31 mouse cellular contexts compared by ENCODE assay signal in the genomic region with DNA sequence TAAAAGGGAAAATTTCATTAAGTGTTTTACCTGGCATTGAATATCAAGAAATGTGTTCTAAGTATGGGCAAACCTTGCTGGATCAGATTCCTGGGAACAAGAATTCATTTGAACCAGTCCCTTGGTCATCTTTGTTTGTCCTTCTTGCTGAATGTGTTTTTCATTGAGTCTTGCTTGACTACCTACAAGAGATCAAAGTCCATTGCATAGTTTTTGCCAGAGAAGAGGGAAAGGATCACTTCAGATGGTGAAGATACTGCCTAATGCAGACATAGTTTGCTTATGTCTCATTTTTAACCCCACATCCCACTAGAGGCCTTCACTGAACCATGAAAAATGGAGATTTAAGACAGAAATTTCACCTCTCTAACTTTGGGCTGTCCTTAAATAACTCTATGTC.
"Had no signal": no experiment of that assay in that cellular context is flagged by ENCODE, and none has a peak within 500 bp of the region (broad histone marks: within the 10 kb centered on the region; RNA-seq: fewer than 3 reads in every experiment).

No protein-coding gene starts in this region.

- H3K9me3 ChIP-seq: limb, embryonic 10.5 days; limb, embryonic 12.5 days; limb, embryonic 13.5 days; limb, embryonic 15.5 days; liver, embryonic 13.5 days; liver, embryonic 15.5 days; lung, embryonic 15.5 days; megakaryocyte, embryonic 14.5 days; midbrain, embryonic 10.5 days; midbrain, embryonic 12.5 days; midbrain, embryonic 13.5 days; midbrain, embryonic 15.5 days; neural tube, embryonic 12.5 days had no signal

- H3K27ac ChIP-seq: limb, embryonic 10.5 days; limb, embryonic 12.5 days; limb, embryonic 13.5 days; limb, embryonic 15.5 days; liver, embryonic 13.5 days; liver, embryonic 14.5 days; liver, embryonic 15.5 days; lung, embryonic 15.5 days; macrophage; midbrain, embryonic 10.5 days; midbrain, embryonic 12.5 days; midbrain, embryonic 13.5 days; midbrain, embryonic 15.5 days; neural tube, embryonic 12.5 days had no signal

- H3K9ac ChIP-seq: limb, embryonic 12.5 days; limb, embryonic 13.5 days; limb, embryonic 15.5 days; liver, embryonic 13.5 days; liver, embryonic 14.5 days; liver, embryonic 15.5 days; liver, postnatal 0 days; lung, embryonic 14.5 days; lung, embryonic 15.5 days; midbrain, embryonic 12.5 days; midbrain, embryonic 13.5 days; midbrain, embryonic 15.5 days; neural tube, embryonic 12.5 days had no signal

- ATAC-seq: liver, postnatal 0 days; lung, postnatal 0 days; midbrain, embryonic 13.5 days; midbrain, embryonic 15.5 days; midbrain, embryonic 16.5 days had no signal

- H3K27me3 ChIP-seq: limb, embryonic 12.5 days; limb, embryonic 13.5 days; limb, embryonic 15.5 days; liver, embryonic 13.5 days; liver, embryonic 15.5 days; lung, embryonic 15.5 days; megakaryocyte, embryonic 14.5 days; midbrain, embryonic 12.5 days; midbrain, embryonic 13.5 days; midbrain, embryonic 15.5 days; neural tube, embryonic 12.5 days had no signal

- H3K4me2 ChIP-seq: limb, embryonic 12.5 days; limb, embryonic 13.5 days; limb, embryonic 15.5 days; liver, embryonic 11.5 days; liver, embryonic 13.5 days; liver, embryonic 15.5 days; lung, embryonic 14.5 days; lung, embryonic 15.5 days; midbrain, embryonic 11.5 days; midbrain, embryonic 12.5 days; midbrain, embryonic 13.5 days; midbrain, embryonic 15.5 days; neural tube, embryonic 12.5 days had no signal

- H3K4me1 ChIP-seq: limb, embryonic 10.5 days; limb, embryonic 12.5 days; limb, embryonic 13.5 days; limb, embryonic 15.5 days; liver, embryonic 13.5 days; liver, embryonic 15.5 days; lung, embryonic 15.5 days; megakaryocyte, embryonic 14.5 days; midbrain, embryonic 10.5 days; midbrain, embryonic 12.5 days; midbrain, embryonic 13.5 days; midbrain, embryonic 15.5 days; neural tube, embryonic 12.5 days had no signal

- DNase-seq: left cerebral cortex, postnatal 4 days; liver; liver, embryonic 13.5 days; liver, postnatal 0 days; lung, adult 18-20 months; lung, adult 2 months; lung, embryonic 14.5 days; lung, postnatal 10 days; lung, postnatal 14 days; lung, postnatal 36 days; lung, postnatal 4 days; midbrain, embryonic 14.5 days had no signal

- H3K36me3 ChIP-seq: limb, embryonic 10.5 days; limb, embryonic 12.5 days; limb, embryonic 13.5 days; limb, embryonic 15.5 days; liver, embryonic 13.5 days; liver, embryonic 15.5 days; lung, embryonic 15.5 days; midbrain, embryonic 10.5 days; midbrain, embryonic 12.5 days; midbrain, embryonic 13.5 days; midbrain, embryonic 15.5 days; neural tube, embryonic 12.5 days had no signal

- H3K4me3 ChIP-seq: limb, embryonic 10.5 days; limb, embryonic 12.5 days; limb, embryonic 13.5 days; limb, embryonic 15.5 days; liver, embryonic 13.5 days; liver, embryonic 15.5 days; lung, embryonic 15.5 days; megakaryocyte, embryonic 14.5 days; midbrain, embryonic 10.5 days; midbrain, embryonic 12.5 days; midbrain, embryonic 13.5 days; midbrain, embryonic 15.5 days; myocyte; neural tube, embryonic 12.5 days had no signal
